Mouse (Mus musculus) spleen, adult 2 months (tissue): ENCODE results near the gene Nipbl. TPM values are rescaled to one million over a fixed set of nuclear protein-coding genes. Genes with fewer than 3 reads are reported as not detected.

Source experiments
- DNase-seq, 2 experiments: peaks; one replicate each; pipeline versions ENCODE4 v3.0.0 to v3.0.0-alpha.2; 2012 to 2021; ENCODE audit warnings: low spot score in 2 of 2, low read depth in 1 of 2
- H3K27ac ChIP-seq: fragments of 200-500 bp; 2 replicates; pipeline ENCODE4 v1.5.1; 2012; ENCODE audit warnings: low read length, inconsistent platforms; ENCODE audit not compliant: insufficient read depth
- H3K27me3 ChIP-seq: fragments of 200-500 bp; 2 replicates; pipeline ENCODE4 v1.6.1; 2012; ENCODE audit warnings: mild to moderate bottlenecking, moderate library complexity, low read length, inconsistent platforms; ENCODE audit not compliant: control insufficient read depth, insufficient read depth
- H3K36me3 ChIP-seq: fragments of 200-500 bp; 2 replicates; pipeline ENCODE4 v1.6.1; 2012; ENCODE audit warnings: mild to moderate bottlenecking, low read length, inconsistent platforms; ENCODE audit not compliant: control insufficient read depth, insufficient read depth
- H3K4me1 ChIP-seq: fragments of 200-500 bp; 2 replicates; pipeline ENCODE4 v1.6.1; 2011; ENCODE audit warnings: inconsistent platforms; ENCODE audit not compliant: control insufficient read depth, insufficient read depth, insufficient read length
- H3K4me3 ChIP-seq: fragments of 200-500 bp; 2 replicates; pipeline ENCODE4 v1.5.1; 2011; ENCODE audit warnings: mild to moderate bottlenecking, inconsistent platforms; ENCODE audit not compliant: insufficient read depth, insufficient read length; ENCODE audit errors: extremely low read depth
- CTCF ChIP-seq: fragments of 200-500 bp; IDR thresholded peaks from 2 replicates; pipeline ENCODE4 v1.5.1; 2011; ENCODE audit warnings: mild to moderate bottlenecking, inconsistent platforms; ENCODE audit not compliant: insufficient read depth, insufficient read length, insufficient replicate concordance; ENCODE audit errors: extremely low read depth
- POLR2A ChIP-seq: fragments of 200-500 bp; IDR thresholded peaks from 2 replicates; pipeline ENCODE4 v1.6.1; 2011; ENCODE audit warnings: low read depth, low read length, inconsistent platforms
- WGBS: fragments of 180-500 bp; shearing (Covaris S2); methylation state at CpG from one replicate; pipeline ENCODE4 v1.1.7; 2018; 5-methylcytosine and 5-hydroxymethylcytosine counted together
- polyA plus RNA-seq: library from polyadenylated mRNA; depleted of rRNA; stranded (reverse); fragments of >200 nt; gene quantifications from 2 replicates; pipeline ENCODE4 v1.2.3, GENCODE M21; 2012

Gene Nipbl
- polyA plus RNA-seq, 1 experiment = 5.0 TPM

DNA sequence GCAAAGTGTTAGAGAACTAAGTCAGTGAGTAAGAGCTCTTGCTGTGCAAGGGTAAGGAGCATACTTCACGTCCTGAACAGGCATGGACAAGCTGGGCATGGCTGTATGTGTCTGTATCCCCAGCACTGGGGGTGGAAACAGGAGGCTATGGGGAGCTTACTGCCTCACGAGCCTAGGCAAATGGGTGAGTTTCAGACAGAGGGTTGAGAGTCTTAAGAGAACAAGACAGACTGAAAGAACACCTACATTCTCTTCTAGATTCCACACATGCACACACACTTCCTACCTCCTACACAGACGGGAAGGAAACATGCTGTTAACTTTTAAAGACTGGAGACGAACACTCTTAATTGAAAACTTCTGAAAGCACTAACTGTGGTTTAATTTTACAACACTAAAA is 126.9 kb downstream of the Nipbl start:
- H3K4me3 ChIP-seq = no peak overlapping the region
- 92% methylated on average over 4 of the region's 4 CpGs for WGBS
- TF ChIP-seq POLR2A (no peak), CTCF (no peak)

DNA sequence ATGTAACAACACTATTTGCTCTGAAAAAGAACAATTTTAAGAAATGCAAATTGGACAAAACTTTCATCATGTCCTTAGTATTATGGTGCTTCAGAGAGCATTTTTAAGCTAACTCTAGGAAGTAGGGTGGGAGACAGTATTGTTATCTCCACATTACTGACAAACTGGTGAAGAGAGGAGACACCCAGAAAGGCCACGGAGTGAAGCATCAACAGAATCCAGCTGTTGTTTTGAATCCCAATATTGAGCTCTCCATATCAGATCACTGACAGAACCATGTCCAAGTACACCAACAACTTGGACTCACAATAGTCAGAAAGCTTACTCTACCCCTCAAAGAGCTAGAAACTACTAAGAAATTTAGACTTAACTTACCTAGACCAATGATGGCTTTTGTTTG is 138.8 kb downstream of the Nipbl start:
- Histone ChIP-seq H3K4me1 (no peaks in the 10 kb centered on the region), H3K4me3 (no peak overlapping the region), H3K36me3 (peaks cover 43% of the 10 kb centered on the region), H3K27me3 (no peaks in the 10 kb centered on the region), H3K27ac (no peak overlapping the region)
- 89% methylated on average over 1 of the region's 1 CpGs for WGBS
- no peak for TF ChIP-seq POLR2A
- TF ChIP-seq CTCF = no peak
- DNase-seq = no peak

More for the DNA sequence above, 126.9 kb downstream of the Nipbl start:
- no peaks in the 10 kb centered on the region for H3K4me1 ChIP-seq
- no peaks in the 10 kb centered on the region for H3K27me3 ChIP-seq
- peaks cover 30% of the 10 kb centered on the region for H3K36me3 ChIP-seq
- no peak overlapping the region for H3K27ac ChIP-seq
- no peak for DNase-seq

DNA sequence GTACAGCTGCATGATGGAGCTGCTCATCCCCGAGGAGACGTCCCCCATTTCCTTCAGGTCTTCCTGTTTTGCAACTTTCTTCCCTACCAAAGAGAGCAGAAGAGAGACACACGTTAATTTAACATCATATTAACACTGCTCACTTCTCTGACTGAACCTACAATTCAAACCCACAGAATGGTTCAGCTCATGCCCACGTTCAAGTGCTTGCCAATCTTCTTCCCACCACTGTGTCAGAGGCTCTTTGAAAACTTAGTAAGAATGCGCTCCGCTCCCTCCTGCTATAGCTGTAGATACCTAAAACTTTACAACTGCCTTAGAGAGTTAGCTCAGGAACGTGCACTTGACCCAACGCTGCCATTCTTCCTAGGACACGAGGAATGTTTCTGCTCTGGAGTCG is 141.3 kb downstream of the Nipbl start:
- peaks cover 42% of the 10 kb centered on the region for H3K36me3 ChIP-seq
- H3K4me3 ChIP-seq = no peak overlapping the region
- WGBS = 85% methylated on average over 10 of the region's 10 CpGs
- no peaks in the 10 kb centered on the region for H3K27me3 ChIP-seq
- no peaks in the 10 kb centered on the region for H3K4me1 ChIP-seq
- no peak overlapping the region for H3K27ac ChIP-seq
- DNase-seq = no peak
- TF ChIP-seq CTCF = no peak
- no peak for TF ChIP-seq POLR2A

DNA sequence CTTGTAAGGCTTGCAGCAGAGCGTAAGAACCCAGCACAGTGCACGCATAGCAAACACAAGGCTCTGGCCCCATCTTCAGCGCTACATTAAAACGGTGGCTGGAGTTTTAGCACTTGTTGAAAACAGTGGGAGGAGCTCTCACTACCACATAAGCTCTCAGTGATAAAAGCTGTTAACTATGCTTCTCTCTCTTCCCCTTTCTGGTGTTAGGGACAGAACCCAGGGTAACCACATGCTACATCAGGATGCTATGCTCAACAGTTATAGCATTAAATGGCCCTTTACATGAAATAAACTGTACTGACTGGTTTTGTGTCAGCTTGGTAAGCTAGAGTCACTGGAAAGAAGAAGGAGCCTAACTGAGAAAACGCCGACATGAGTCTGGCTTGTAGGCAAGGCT is 150.1 kb downstream of the Nipbl start:
- Histone ChIP-seq H3K27me3 (no peaks in the 10 kb centered on the region), H3K27ac (no peak overlapping the region), H3K36me3 (peaks cover 30% of the 10 kb centered on the region), H3K4me1 (no peaks in the 10 kb centered on the region), H3K4me3 (no peak overlapping the region)
- DNase-seq = no peak
- 74% methylated on average over 6 of the region's 6 CpGs for whole genome bisulfite sequencing
- TF ChIP-seq POLR2A (no peak), CTCF (no peak)

DNA sequence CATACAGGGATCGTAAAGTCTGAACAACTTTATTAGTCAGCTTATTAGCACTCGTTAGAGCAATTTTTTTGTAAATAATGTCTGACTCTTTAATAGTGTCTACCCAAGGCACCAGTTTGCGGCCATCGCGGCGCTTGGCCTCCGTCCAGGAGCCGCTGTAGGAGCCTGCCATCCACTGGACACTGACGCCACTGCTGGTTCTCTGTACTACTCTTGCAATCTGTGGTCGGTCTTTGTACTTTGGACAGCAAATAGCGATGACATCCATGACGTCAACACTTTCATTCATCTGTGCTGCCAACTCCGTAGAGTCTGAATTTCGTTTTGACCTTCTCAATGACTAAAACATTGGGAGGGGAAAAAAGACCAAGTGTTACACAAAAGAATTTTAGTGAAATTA is 153.0 kb downstream of the Nipbl start:
- WGBS = 96% methylated on average over 14 of the region's 14 CpGs
- Histone ChIP-seq H3K4me1 (no peaks in the 10 kb centered on the region), H3K4me3 (no peak overlapping the region), H3K27me3 (no peaks in the 10 kb centered on the region), H3K27ac (no peak overlapping the region), H3K36me3 (peaks cover 18% of the 10 kb centered on the region)
- TF ChIP-seq CTCF (no peak), POLR2A (no peak)
- DNase-seq = no peak

DNA sequence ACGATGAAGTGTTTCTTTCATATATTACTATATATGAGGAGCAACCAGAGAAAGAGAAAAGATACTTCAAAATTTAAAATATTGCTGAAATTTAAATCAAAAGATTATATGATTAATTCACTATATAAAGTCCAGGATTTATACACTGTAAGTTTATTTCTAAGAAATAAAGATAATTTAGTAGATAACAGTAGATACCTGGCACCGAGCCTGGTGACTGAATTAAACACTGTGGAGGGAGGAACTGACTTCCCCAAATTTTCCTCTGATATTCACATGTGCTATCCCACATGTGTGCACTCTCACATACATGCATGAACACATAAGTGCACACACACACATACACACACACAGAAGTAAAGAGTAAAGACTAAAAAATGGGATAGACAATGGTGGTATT is 162.1 kb downstream of the Nipbl start:
- DNase-seq = no peak
- H3K4me3 ChIP-seq = no peak overlapping the region
- no peaks in the 10 kb centered on the region for H3K27me3 ChIP-seq
- H3K4me1 ChIP-seq = no peaks in the 10 kb centered on the region
- H3K36me3 ChIP-seq = no peaks in the 10 kb centered on the region
- 83% methylated on average over 2 of the region's 2 CpGs for WGBS
- H3K27ac ChIP-seq = no peak overlapping the region
- no peak for TF ChIP-seq CTCF
- no peak for TF ChIP-seq POLR2A

DNA sequence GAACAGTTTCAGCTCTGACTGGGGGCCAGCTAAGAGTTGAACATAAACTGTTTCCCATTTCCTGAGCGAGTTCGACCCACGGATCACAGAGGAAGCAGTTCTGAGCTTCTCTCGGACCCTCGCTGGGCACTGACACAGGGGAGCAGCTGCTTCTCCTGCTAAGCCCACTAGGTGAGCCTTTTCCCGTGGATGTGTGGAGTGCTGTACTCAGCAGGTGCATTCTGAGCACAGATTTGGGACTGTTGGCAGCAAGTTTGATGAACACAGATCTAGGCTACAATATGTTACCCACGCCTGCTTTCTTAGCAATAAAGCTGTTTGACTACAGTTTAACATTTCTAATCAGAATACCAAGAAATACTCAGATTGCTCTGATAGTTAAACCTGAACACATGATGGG is 162.6 kb downstream of the Nipbl start:
- WGBS = 77% methylated on average over 7 of the region's 7 CpGs

More for the DNA sequence above, 162.6 kb downstream of the Nipbl start:
- no peak overlapping the region for H3K27ac ChIP-seq
- H3K27me3 ChIP-seq = no peaks in the 10 kb centered on the region
- no peaks in the 10 kb centered on the region for H3K4me1 ChIP-seq
- H3K36me3 ChIP-seq = no peaks in the 10 kb centered on the region
- no peak for TF ChIP-seq POLR2A
- DNase-seq = no peak
- no peak overlapping the region for H3K4me3 ChIP-seq
